Mouse (Mus musculus) C2C12 (cell line): ENCODE results near the gene Otud1. TPM values are rescaled to one million over a fixed set of nuclear protein-coding genes. Genes with fewer than 3 reads are reported as not detected.

Source experiments
- H3K27me3 ChIP-seq: one replicate; pipeline ENCODE4 v1.6.1; 2011; ENCODE audit not compliant: control insufficient read depth, insufficient read depth, insufficient read length
- H3K36me3 ChIP-seq: one replicate; pipeline ENCODE4 v1.6.1; 2011; ENCODE audit not compliant: control insufficient read depth, insufficient read depth
- H3K4me3 ChIP-seq: one replicate; pipeline ENCODE4 v1.5.1; 2011; ENCODE audit warnings: mild to moderate bottlenecking, control low read depth; ENCODE audit not compliant: poor library complexity, insufficient read depth, severe bottlenecking
- H3K79me2 ChIP-seq: one replicate; pipeline ENCODE4 v1.6.1; 2011; ENCODE audit not compliant: control insufficient read depth, insufficient read depth
- H3K79me3 ChIP-seq: one replicate; pipeline ENCODE4 v1.6.1; 2011; ENCODE audit warnings: low read depth, control low read depth
- H3ac ChIP-seq: one replicate; pipeline ENCODE3; 2011; ENCODE audit warnings: low read depth; ENCODE audit not compliant: control insufficient read depth, insufficient read length
- CEBPB ChIP-seq: IDR thresholded peaks from one replicate; pipeline ENCODE4 v1.6.1; 2011; ENCODE audit warnings: low read depth, mild to moderate bottlenecking, control low read depth, moderate library complexity
- CTCF ChIP-seq: IDR thresholded peaks from one replicate; pipeline ENCODE4 v1.5.1; 2011; ENCODE audit not compliant: control insufficient read depth, insufficient read depth, insufficient read length
- FOSL1 ChIP-seq: IDR thresholded peaks from one replicate; pipeline ENCODE4 v1.8.0; 2011; ENCODE audit warnings: mild to moderate bottlenecking, low read length; ENCODE audit not compliant: poor library complexity, insufficient read depth, severe bottlenecking
- MAX ChIP-seq: IDR thresholded peaks from one replicate; pipeline ENCODE4 v1.6.1; 2011; ENCODE audit warnings: mild to moderate bottlenecking, control low read depth
- MYOD1 ChIP-seq: IDR thresholded peaks from one replicate; pipeline ENCODE4 v1.6.1; 2011; ENCODE audit warnings: low read depth; ENCODE audit not compliant: control insufficient read depth, insufficient read length
- MYOG ChIP-seq: IDR thresholded peaks from one replicate; pipeline ENCODE4 v1.6.1; 2011; ENCODE audit not compliant: control insufficient read depth, insufficient read length; ENCODE audit errors: extremely low read depth
- USF1 ChIP-seq: IDR thresholded peaks from one replicate; pipeline ENCODE4 v1.6.1; 2011; ENCODE audit warnings: low read depth, mild to moderate bottlenecking, control low read depth, moderate library complexity
- polyA plus RNA-seq: library from polyadenylated mRNA; unstranded; fragments of >200 nt; fragmentation: generic; extraction: Trizol; gene quantifications from one replicate; pipeline ENCODE4 v1.2.1, GENCODE M21; 2012; ENCODE audit warnings: missing spikeins

Otud1 gene
- polyA plus RNA-seq, 1 experiment, result 1.6 TPM

DNA sequence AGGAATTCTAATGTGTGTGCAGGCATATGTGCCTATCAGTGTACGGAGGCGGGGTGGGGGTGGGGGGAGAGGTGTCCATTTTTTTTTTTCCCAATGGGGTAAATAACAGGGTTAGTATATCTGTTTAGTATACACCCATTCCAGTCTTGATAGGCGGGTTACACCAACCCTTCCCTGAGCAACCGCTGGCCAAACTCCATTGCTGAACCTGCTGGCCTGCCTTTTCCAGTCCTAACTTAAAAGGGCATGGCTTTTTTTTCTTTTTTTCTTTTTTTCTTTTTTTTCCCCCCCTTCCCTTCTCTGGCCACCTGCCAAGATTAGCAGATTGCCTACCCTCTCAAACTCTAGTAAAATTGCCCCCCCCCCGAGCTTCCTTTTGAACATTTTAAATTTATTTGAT is 1.1 kb upstream of the Otud1 start:
- Histone ChIP-seq H3K27me3 (peaks cover 4% of the 10 kb centered on the region), H3K79me2 (peaks cover 29% of the 10 kb centered on the region), H3K36me3 (no peaks in the 10 kb centered on the region), H3K79me3 (peaks cover 11% of the 10 kb centered on the region), H3ac (no peak overlapping the region), H3K4me3 (no peak overlapping the region)
- TF ChIP-seq FOSL1 (no peak), MYOD1 (no peak), CTCF (no peak), MAX (no peak), CEBPB (no peak), USF1 (no peak), MYOG (no peak)

DNA sequence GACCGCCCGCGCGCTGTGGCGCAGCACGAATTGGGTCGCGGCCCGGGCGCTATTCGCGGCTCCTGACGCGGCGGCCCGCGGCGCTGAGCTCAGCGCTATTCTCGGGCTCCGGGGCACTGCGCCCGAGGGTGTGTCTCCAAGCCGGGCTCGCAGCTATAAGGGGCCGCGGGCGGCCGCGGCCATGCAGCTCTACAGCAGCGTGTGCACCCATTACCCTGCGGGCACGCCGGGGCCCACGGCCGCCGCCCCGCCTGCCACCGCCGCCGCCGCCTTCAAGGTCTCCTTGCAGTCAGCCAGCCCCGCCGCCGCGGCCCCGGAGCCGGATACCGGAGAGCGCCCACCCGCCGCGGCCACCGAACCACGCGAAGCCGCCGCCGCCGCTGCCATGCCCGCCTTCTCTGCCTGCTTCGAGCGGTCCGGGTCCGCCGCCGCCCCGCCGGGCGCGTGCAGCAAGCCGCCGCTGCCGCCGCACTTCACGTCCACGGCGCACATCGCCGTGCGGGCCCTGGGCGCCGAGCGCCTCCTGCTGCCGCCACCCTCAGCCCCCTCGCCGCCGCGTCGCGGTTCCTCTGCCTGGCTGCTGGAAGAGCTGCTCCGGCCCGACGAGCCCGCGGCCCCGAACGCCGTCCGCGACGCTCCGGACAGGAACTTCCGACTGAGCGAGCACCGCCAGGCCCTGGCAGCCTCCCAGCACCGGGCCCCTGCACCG is 483 bp downstream of the Otud1 start:
- Histone ChIP-seq H3K4me3 (peak overlapping the region; percentile 60), H3K27me3 (no peaks in the 10 kb centered on the region), H3K79me2 (peaks cover 29% of the 10 kb centered on the region), H3K36me3 (no peaks in the 10 kb centered on the region), H3K79me3 (peaks cover 11% of the 10 kb centered on the region), H3ac (peak overlapping the region; percentile 90)
- no peak for TF ChIP-seq MAX
- TF ChIP-seq CTCF, result peak; percentile 71

GRCm38 (mm10) chr2:19658661-19659384 is 1.3 kb downstream of the Otud1 start:
- H3K4me3 ChIP-seq, result peak overlapping the region; percentile 60
- peak overlapping the region; percentile 90 for H3ac ChIP-seq
- H3K27me3 ChIP-seq, result no peaks in the 10 kb centered on the region
- H3K79me2 ChIP-seq, result peaks cover 29% of the 10 kb centered on the region
- TF ChIP-seq CEBPB, result no peak
- TF ChIP-seq CTCF, result no peak
- TF ChIP-seq MYOG, result no peak
- TF ChIP-seq FOSL1, result no peak
- no peak for TF ChIP-seq MYOD1
- peaks cover 11% of the 10 kb centered on the region for H3K79me3 ChIP-seq
- no peaks in the 10 kb centered on the region for H3K36me3 ChIP-seq

GRCm38 (mm10) chr2:19660875-19661274 is 3.3 kb downstream of the Otud1 start:
- peaks cover 11% of the 10 kb centered on the region for H3K79me3 ChIP-seq
- no peaks in the 10 kb centered on the region for H3K36me3 ChIP-seq
- TF ChIP-seq MYOD1, result no peak
- no peak for TF ChIP-seq MYOG
- no peak for TF ChIP-seq FOSL1
- H3K27me3 ChIP-seq, result no peaks in the 10 kb centered on the region
- H3ac ChIP-seq, result no peak overlapping the region
- H3K4me3 ChIP-seq, result no peak overlapping the region
- H3K79me2 ChIP-seq, result peaks cover 29% of the 10 kb centered on the region

GRCm38 (mm10) chr2:19663146-19663848 is 5.7 kb downstream of the Otud1 start:
- TF ChIP-seq FOSL1 (no peak), CTCF (no peak), CEBPB (no peak), USF1 (no peak), MAX (no peak), MYOG (no peak), MYOD1 (no peak)
- no peaks in the 10 kb centered on the region for H3K36me3 ChIP-seq
- no peak overlapping the region for H3K4me3 ChIP-seq
- no peaks in the 10 kb centered on the region for H3K27me3 ChIP-seq
- H3K79me3 ChIP-seq, result peaks cover 11% of the 10 kb centered on the region
- peaks cover 27% of the 10 kb centered on the region for H3K79me2 ChIP-seq
- H3ac ChIP-seq, result no peak overlapping the region

GRCm38 (mm10) chr2:19664147-19664546 is 6.6 kb downstream of the Otud1 start:
- H3K36me3 ChIP-seq, result no peaks in the 10 kb centered on the region
- peaks cover 18% of the 10 kb centered on the region for H3K79me2 ChIP-seq
- TF ChIP-seq CTCF (no peak), MAX (peak; percentile 61), MYOD1 (peak; percentile 12)
- H3ac ChIP-seq, result no peak overlapping the region
- no peaks in the 10 kb centered on the region for H3K27me3 ChIP-seq
- H3K4me3 ChIP-seq, result no peak overlapping the region
- H3K79me3 ChIP-seq, result peaks cover 8% of the 10 kb centered on the region
